Mouse (Mus musculus) lung, adult 18-20 months (tissue): ENCODE measurements at regions not wholly inside any gene's neighbourhood (a gene's known extent, or its start where the extent isn't known, plus 50 kb on each side); places are given as distances from the start of the nearest gene placed in this dataset.

Experiments
- DNase-seq, 2 experiments: peaks; one replicate each; pipeline ENCODE4 v3.0.0; 2022; ENCODE audit warnings: mixed read lengths in 2 of 2

DNA sequence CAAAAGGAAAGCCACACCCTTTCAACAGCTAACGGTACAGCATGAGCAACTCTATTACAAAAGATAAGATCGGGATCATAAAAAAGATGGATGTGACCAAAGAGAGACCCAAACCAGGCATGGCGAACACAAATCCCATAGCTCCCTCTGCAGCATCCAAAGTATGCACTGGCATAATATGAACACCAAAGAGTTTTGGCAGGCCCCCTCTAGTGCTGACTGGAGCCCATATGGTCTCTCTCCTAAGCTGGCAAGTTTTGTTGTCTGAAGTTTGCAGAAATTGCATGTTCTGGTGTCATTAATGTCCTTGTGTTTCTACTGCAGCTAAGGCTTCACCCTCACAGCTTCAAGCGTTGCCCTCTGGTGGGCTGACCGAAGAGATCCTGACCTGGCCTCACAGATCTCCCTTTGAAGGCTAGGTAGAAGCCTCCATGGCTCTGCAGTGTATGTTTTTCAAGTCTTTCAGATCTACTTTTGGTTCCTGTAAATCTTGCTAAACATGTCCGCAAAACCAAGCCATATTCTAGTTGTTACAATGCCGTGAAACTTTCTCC, 75.7 kb upstream of the Bcl2l14 start:
- no peak for DNase-seq

DNA sequence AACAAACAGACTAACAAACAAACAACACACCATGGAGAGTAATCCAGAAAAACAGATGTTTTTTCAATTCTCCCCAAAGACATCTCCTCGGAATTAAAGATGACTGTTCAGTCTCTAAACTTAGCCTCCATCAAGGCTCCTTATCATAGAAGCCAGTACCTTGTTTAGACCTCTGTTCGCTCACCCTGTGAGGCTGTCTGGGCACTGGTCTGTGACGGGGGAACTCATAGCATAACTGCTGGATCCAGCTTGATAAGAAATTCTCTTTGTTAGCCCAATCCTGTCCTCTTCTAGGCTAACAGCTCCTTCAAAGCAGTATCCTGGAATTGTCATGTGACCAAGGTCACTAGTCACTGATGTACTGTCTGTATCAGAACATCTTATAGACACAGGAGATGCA, 72.1 kb upstream of the Bcl2l14 start:
- no peak for DNase-seq

DNA sequence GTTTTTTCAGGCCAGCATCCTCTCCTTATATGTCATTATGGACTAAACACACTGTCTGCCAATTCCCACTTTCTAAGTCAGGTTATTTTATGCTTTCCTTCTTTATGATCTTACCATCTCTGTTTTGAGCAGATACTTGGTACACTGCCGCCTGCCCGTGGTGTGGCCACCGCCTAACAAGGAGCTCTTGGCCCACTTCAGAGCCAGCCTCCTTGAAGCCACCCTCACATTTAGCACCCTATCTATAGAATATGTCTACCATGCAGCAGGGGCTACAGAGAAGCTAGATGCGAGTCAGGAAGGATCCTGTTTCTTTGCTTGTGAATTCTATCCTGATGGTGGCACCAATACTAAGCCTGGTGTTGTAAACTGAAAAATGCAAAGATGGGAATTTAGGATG, 70.6 kb upstream of the Bcl2l14 start:
- no peak for DNase-seq

DNA sequence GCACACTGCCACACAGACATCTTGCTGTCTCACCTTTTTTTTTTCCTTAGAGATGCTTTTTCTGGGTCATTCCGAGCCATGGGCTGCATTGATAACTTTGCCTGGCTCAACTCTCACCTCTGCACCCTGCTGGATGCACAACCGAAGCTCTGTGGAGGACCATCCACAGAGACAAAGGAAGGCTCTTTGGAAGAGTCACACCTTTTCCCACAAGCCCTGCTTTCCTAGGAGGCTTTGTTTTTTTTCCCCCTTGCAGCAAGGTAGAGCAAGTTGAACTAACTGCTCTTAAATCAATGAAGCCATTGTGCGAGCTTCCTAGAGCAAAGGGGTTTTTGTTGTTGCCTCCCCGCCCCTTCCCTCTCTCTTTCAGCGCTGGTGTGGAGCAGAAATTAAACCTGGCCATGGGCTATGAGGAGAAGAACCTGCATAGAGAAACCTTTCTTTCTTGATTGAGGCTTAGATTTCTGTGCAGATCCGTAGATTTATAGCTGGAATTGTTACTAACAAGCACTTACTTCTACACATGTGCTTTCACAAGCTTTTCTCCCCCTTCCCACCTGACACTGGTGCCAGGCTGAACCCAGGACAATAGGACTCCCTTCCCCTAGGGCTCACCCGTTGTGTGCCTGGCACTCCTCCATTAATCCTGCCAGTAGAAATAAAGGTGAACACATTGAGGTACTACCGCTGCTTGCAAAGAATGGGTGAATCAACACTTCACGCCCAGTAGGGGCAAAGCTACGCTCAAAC, 66.4 kb upstream of the Bcl2l14 start:
- DNase-seq: no peak

DNA sequence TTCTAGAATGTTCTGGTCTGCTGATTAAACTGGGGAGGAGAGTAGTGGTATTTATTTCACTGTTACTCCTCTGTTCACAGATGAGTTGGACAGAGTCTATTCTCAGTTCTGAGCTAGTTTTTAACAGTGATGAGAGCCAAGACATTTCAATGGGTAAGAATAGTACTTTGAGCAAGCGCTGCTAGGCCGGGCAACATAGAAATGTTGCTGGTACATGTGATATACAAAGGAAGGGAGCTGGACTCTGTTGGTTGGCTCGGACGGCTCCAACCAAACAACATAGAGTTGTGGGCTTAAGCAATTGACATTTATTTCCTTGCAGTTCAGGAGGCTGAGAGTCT, 65.8 kb upstream of the Bcl2l14 start:
- no peak for DNase-seq

DNA sequence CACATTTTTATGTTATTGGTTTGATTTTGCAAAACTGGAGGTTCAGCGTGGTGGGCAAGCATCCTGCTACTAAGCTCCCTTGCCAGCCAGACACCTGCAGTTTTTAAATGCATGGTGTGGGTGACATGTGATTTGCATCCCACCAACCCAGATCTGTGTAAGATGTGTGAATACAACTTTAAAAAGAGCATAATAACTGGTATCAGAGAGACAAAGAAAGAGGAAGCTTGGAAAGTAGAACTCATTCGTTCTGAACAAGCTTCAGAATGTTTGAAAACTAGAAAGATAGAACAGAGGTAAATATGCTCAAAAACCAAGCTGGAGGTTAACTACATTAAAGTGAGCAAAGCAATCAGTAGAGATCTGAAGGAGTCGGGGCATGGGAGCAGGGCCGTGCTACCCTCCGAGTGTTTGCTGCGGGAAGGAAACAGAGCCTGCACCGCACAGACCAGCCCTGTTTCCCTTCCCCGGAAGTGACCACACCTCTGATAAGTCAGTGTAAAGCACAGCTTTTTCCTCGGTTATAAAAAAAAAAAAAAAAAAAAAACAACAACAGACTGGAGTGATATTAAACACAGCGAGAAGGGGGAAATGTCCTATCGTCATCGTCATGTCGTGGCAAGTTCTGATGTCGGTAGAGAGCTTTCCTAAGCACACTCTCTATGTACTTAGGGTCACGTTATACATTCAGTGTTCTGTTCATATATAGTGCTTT, 63.2 kb upstream of the Bcl2l14 start:
- peak in 1 of 2 experiments; percentile 6 for DNase-seq

DNA sequence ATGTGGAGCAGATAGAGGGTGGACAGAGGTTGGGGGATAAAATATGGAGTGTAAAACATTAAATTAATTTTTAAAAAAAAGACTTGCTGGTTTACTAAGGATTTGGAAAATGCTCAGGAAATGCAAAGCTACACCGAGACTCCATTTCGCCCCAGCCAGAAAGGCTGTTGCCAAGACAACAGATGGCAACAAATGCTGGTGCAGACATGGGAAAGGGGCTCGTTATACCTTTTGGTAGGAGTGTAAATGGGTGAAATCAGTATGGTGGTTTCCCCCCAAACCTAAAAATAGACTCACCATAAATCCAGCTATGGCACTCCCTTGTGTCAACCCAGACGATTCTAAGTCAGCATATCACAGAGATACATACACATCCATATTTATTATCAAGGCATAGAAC, 60.4 kb upstream of the Bcl2l14 start:
- DNase-seq: no peak

DNA sequence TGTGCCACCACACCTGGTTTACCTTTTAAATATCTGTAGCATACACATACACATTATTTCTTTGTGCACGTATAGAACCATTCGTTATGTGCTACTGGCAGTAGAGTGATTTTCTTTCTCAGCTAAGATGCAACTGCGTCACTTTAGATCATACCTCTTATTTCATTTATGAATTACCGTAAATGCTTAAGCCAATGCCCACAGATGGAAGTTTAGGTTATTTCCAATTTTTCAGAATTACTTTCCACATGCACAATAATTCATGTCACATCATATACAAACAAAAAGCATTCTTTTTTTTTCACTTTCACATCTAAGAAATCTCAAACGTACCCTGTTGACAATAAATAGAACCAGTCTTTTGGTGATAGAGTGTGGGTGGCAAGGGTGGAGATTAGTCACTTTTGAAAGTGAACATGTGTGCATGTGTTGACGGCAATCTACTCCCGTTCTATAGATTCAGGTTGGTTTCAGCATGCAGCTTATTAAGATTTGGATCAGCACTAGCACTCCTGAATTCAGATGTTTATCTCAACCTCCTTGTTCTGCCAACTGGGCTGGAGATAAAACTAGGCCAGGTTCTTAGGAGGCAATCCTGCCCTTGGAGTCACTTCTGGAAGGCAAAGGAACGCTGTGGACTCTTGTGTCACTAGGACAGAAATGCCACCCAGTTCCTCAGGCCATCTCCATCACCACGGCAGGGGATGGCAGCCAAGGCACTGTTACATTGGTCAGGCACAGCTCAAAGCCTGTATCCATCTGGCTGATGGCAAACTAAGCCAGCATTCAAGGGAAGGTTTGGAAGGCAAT, 53.1 kb upstream of the Bcl2l14 start:
- no peak for DNase-seq

DNA sequence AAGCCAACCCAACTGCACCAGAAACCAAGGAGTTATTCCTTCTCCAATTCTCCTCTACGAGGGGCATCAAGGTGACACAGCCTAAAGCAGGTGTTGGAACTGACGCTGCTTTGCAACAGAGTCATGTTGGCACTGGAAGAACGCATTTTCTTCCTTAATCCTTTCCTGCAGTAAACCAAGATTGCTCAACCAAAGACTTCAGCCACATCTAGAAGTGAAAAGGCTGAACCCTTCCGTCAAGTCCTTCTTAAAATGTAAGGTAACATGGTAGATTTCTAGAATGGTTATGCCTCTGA, 52.6 kb upstream of the Bcl2l14 start:
- no peak for DNase-seq
